28 mouse cellular contexts compared by ENCODE assay signal in the genomic region with DNA sequence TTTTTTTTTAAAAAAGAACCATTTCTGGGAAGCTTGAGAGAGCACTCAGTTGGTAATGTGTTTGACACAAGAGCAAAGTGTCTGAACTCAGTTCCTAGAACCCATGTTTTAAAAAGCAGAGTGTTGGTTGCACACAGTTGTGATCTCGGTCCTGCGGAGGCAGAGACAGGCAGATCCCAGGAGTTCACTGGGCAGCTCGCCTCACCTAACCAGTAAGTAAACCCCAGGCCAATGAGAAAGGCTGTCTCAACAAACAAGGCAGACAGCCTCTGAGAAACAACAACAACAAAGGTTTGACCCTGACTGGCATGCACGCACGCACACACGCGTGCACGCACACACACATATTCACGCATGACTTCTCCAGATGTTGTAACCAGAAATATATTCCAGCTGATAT. TPM values are rescaled to one million over a fixed set of nuclear protein-coding genes. Genes with fewer than 3 reads are reported as not detected.
DNase-seq lines count a peak whose midpoint lies in the region; ATAC-seq and TF ChIP-seq lines count a peak whose summit lies in the region.
"Had no signal": no experiment of that assay in that cellular context is flagged by ENCODE, and none has a peak within 500 bp of the region (broad histone marks: within the 10 kb centered on the region; RNA-seq: fewer than 3 reads in every experiment).

No protein-coding gene starts in this region.

- no peak for TF ChIP-seq EP300 in liver, postnatal 0 days (IDR thresholded peaks at IDR 0.05; ENCODE audit: low read depth)

- no peak for ATAC-seq in liver, postnatal 0 days
- no peak for ATAC-seq in liver, embryonic 11.5 days (replicated peaks; ENCODE audit: low FRiP score)
- ATAC-seq: forebrain, embryonic 13.5 days; forebrain, embryonic 16.5 days; hindbrain, embryonic 16.5 days; Patski had no signal

- peak overlapping the region; percentile 68 for H3K4me2 ChIP-seq in liver, postnatal 0 days (ENCODE audit: low read depth, low read length)
- no peak overlapping the region for H3K4me2 ChIP-seq in liver, embryonic 11.5 days
- H3K4me2 ChIP-seq: embryonic facial prominence, embryonic 12.5 days; forebrain, embryonic 13.5 days; heart, embryonic 12.5 days; heart, embryonic 15.5 days; hindbrain, embryonic 13.5 days had no signal

- peak; percentile 36 for DNase-seq in heart, adult 11 months
- DNase-seq in heart, adult 8-10 months (ENCODE audit: low spot score), result no peak
- DNase-seq in kidney, adult 9 months, result peak; percentile 22
- no peak for DNase-seq in kidney, adult 8-10 months
- no peak for DNase-seq in liver, postnatal 0 days
- no peak for DNase-seq in liver, embryonic 11.5 days (ENCODE audit: low spot score)
- DNase-seq: adrenal gland, postnatal 36 days; B cell, adult 2 months; cerebellum, adult 18-20 months; cerebellum, adult 9-10 months; cerebellum, postnatal 14 days; gastrocnemius, postnatal 10 days; gastrocnemius, postnatal 36 days; heart, postnatal 10 days; heart, postnatal 36 days had no signal

- peak overlapping the region; percentile 40 for H3K4me3 ChIP-seq in liver, postnatal 0 days (ENCODE audit: low read depth, low read length)
- H3K4me3 ChIP-seq in liver, embryonic 11.5 days (ENCODE audit: low read depth, low read length), result no peak overlapping the region
- H3K4me3 ChIP-seq: embryonic facial prominence, embryonic 12.5 days; forebrain, embryonic 10.5 days; forebrain, embryonic 13.5 days; heart, embryonic 12.5 days; heart, embryonic 15.5 days; hindbrain, embryonic 10.5 days; hindbrain, embryonic 13.5 days had no signal

- H3K9me3 ChIP-seq in liver, postnatal 0 days (ENCODE audit: low read length), result no peaks in the 10 kb centered on the region
- no peaks in the 10 kb centered on the region for H3K9me3 ChIP-seq in liver, embryonic 11.5 days (ENCODE audit: control insufficient read depth, low read length)
- H3K9me3 ChIP-seq: embryonic facial prominence, embryonic 12.5 days; forebrain, embryonic 10.5 days; forebrain, embryonic 13.5 days; heart, embryonic 12.5 days; heart, embryonic 15.5 days; hindbrain, embryonic 10.5 days; hindbrain, embryonic 13.5 days had no signal

- peak overlapping the region; percentile 52 for H3K27ac ChIP-seq in liver, postnatal 0 days (ENCODE audit: low read depth)
- H3K27ac ChIP-seq in liver, embryonic 11.5 days (ENCODE audit: low read depth, low read length), result no peak overlapping the region
- H3K27ac ChIP-seq: embryonic facial prominence, embryonic 12.5 days; forebrain, embryonic 10.5 days; forebrain, embryonic 13.5 days; heart, embryonic 15.5 days; hindbrain, embryonic 10.5 days; hindbrain, embryonic 13.5 days had no signal

- H3K4me1 ChIP-seq in liver, postnatal 0 days (ENCODE audit: insufficient read depth), result peaks cover 19% of the 10 kb centered on the region
- no peaks in the 10 kb centered on the region; the same call in 1 of the 2 replicates for H3K4me1 ChIP-seq in liver, embryonic 11.5 days (replicated peaks; ENCODE audit: control insufficient read depth, insufficient read depth, low read length)
- H3K4me1 ChIP-seq: forebrain, embryonic 13.5 days had no signal

- 0 out of 2 replicates have a peak, but pooled peaks cover 2% of the 10 kb centered on the region for H3K36me3 ChIP-seq in liver, postnatal 0 days (replicated peaks; ENCODE audit: insufficient read depth, low read length)
- no peaks in the 10 kb centered on the region for H3K36me3 ChIP-seq in liver, embryonic 11.5 days (ENCODE audit: control insufficient read depth, insufficient read depth, low read length)
- H3K36me3 ChIP-seq: embryonic facial prominence, embryonic 12.5 days; forebrain, embryonic 10.5 days; G1E; heart, embryonic 12.5 days; heart, embryonic 15.5 days; hindbrain, embryonic 10.5 days; hindbrain, embryonic 13.5 days had no signal

- TF ChIP-seq CTCF in liver, postnatal 0 days (IDR thresholded peaks at IDR 0.05; ENCODE audit: low read depth), result no peak

- no peaks in the 10 kb centered on the region for H3K27me3 ChIP-seq in liver, postnatal 0 days (ENCODE audit: insufficient read depth, low read length)
- peaks cover 21% of the 10 kb centered on the region for H3K27me3 ChIP-seq in liver, embryonic 11.5 days (replicated peaks; ENCODE audit: control insufficient read depth, insufficient read depth, low read length)
- H3K27me3 ChIP-seq: CH12.LX had no signal

- 78% methylated on average over 9 of the region's 9 CpGs for WGBS in liver, postnatal 0 days (ENCODE audit: insufficient replicate concordance)
- WGBS in liver, embryonic 11.5 days, result 91% methylated on average over 9 of the region's 9 CpGs

- peak overlapping the region; percentile 8; the same call in 1 of the 2 replicates for H3K9ac ChIP-seq in liver, postnatal 0 days (replicated peaks)
- H3K9ac ChIP-seq in liver, embryonic 11.5 days (ENCODE audit: low read depth, low read length), result no peak overlapping the region
- H3K9ac ChIP-seq: embryonic facial prominence, embryonic 12.5 days; forebrain, embryonic 13.5 days; heart, embryonic 12.5 days; heart, embryonic 15.5 days; hindbrain, embryonic 13.5 days had no signal

RNA-seq across cellular contexts. Expression of a gene that starts 4.2 kb away (rescaled TPM):
- total RNA-seq in heart, adult 8-10 months (2022), result not detected
- 2,442 and 2,581 TPM in 2 replicates for polyA plus RNA-seq in liver, postnatal 0 days (2015; fragmentation: Nextera tagmentation; extraction: Ambion mirVana)
- not detected in 2 replicates for polyA plus RNA-seq in liver, embryonic 11.5 days (2014; fragmentation: Nextera tagmentation; extraction: Ambion mirVana)
- total RNA-seq: CH12.LX; G1E; gastrocnemius, postnatal 36 days; heart, postnatal 10 days; heart, postnatal 36 days had no signal
- polyA plus RNA-seq: forebrain, embryonic 10.5 days; forebrain, embryonic 13.5 days; forebrain, embryonic 16.5 days; G1E; Patski had no signal

RNA-seq across cellular contexts. Expression of a gene that starts 25.7 kb away (rescaled TPM):
- 10 to 100 TPM; 22.4 to 35.1 (median 26.2) TPM for total RNA-seq in heart, adult 8-10 months (2022)
- 0.89 and 1.3 TPM in 2 replicates for polyA plus RNA-seq in liver, postnatal 0 days (2015; fragmentation: Nextera tagmentation; extraction: Ambion mirVana)
- not detected in 2 replicates for polyA plus RNA-seq in liver, embryonic 11.5 days (2014; fragmentation: Nextera tagmentation; extraction: Ambion mirVana)
- total RNA-seq: G1E; granulocyte monocyte progenitor cell, adult 5-6 weeks had no signal
- polyA plus RNA-seq: forebrain, embryonic 13.5 days; G1E; hindbrain, embryonic 10.5 days had no signal

Comparison
In these comparisons a context has a peak if more than half of its experiments do, and no peak if none do; other contexts are left out.
1. DNase-seq: peak in heart, adult 11 months (single experiment) and kidney, adult 9 months (single experiment); none in heart, adult 8-10 months (single experiment), kidney, adult 8-10 months (0 of 2), liver, postnatal 0 days (single experiment) and liver, embryonic 11.5 days (single experiment).
2. RNA of a gene that starts 4.2 kb away (polyA plus RNA-seq): 2,442 to 2,581 TPM in liver, postnatal 0 days; not detected in liver, embryonic 11.5 days; every median in the first group is over 1,000 times any median in the second.